Mouse (Mus musculus) C2C12 (cell line): Measurements from ENCODE around the gene Cacna1c. TPM values are rescaled to one million over a fixed set of nuclear protein-coding genes. Genes with fewer than 3 reads are reported as not detected.

ENCODE experiments used
- H3K27me3 ChIP-seq: one replicate; pipeline ENCODE4 v1.6.1; 2011; ENCODE audit not compliant: control insufficient read depth, insufficient read depth, insufficient read length
- H3K36me3 ChIP-seq: one replicate; pipeline ENCODE4 v1.6.1; 2011; ENCODE audit not compliant: control insufficient read depth, insufficient read depth
- H3K4me3 ChIP-seq: one replicate; pipeline ENCODE4 v1.5.1; 2011; ENCODE audit warnings: mild to moderate bottlenecking, control low read depth; ENCODE audit not compliant: poor library complexity, insufficient read depth, severe bottlenecking
- H3K79me2 ChIP-seq: one replicate; pipeline ENCODE4 v1.6.1; 2011; ENCODE audit not compliant: control insufficient read depth, insufficient read depth
- H3K79me3 ChIP-seq: one replicate; pipeline ENCODE4 v1.6.1; 2011; ENCODE audit warnings: low read depth, control low read depth
- H3ac ChIP-seq: one replicate; pipeline ENCODE3; 2011; ENCODE audit warnings: low read depth; ENCODE audit not compliant: control insufficient read depth, insufficient read length
- CEBPB ChIP-seq: IDR thresholded peaks from one replicate; pipeline ENCODE4 v1.6.1; 2011; ENCODE audit warnings: low read depth, mild to moderate bottlenecking, control low read depth, moderate library complexity
- CTCF ChIP-seq: IDR thresholded peaks from one replicate; pipeline ENCODE4 v1.5.1; 2011; ENCODE audit not compliant: control insufficient read depth, insufficient read depth, insufficient read length
- FOSL1 ChIP-seq: IDR thresholded peaks from one replicate; pipeline ENCODE4 v1.8.0; 2011; ENCODE audit warnings: mild to moderate bottlenecking, low read length; ENCODE audit not compliant: poor library complexity, insufficient read depth, severe bottlenecking
- MAX ChIP-seq: IDR thresholded peaks from one replicate; pipeline ENCODE4 v1.6.1; 2011; ENCODE audit warnings: mild to moderate bottlenecking, control low read depth
- MYOD1 ChIP-seq: IDR thresholded peaks from one replicate; pipeline ENCODE4 v1.6.1; 2011; ENCODE audit warnings: low read depth; ENCODE audit not compliant: control insufficient read depth, insufficient read length
- MYOG ChIP-seq: IDR thresholded peaks from one replicate; pipeline ENCODE4 v1.6.1; 2011; ENCODE audit not compliant: control insufficient read depth, insufficient read length; ENCODE audit errors: extremely low read depth
- USF1 ChIP-seq: IDR thresholded peaks from one replicate; pipeline ENCODE4 v1.6.1; 2011; ENCODE audit warnings: low read depth, mild to moderate bottlenecking, control low read depth, moderate library complexity
- polyA plus RNA-seq: library from polyadenylated mRNA; unstranded; fragments of >200 nt; fragmentation: generic; extraction: Trizol; gene quantifications from one replicate; pipeline ENCODE4 v1.2.1, GENCODE M21; 2012; ENCODE audit warnings: missing spikeins

Cacna1c gene
- polyA plus RNA-seq, 1 experiment = not detected

- no peaks in the 10 kb centered on the region for H3K36me3 ChIP-seq
- TF ChIP-seq CEBPB (no peak), MYOG (no peak), CTCF (no peak), USF1 (no peak), MAX (no peak), FOSL1 (no peak), MYOD1 (no peak)
- H3ac ChIP-seq = no peak overlapping the region
- no peaks in the 10 kb centered on the region for H3K79me2 ChIP-seq
- H3K79me3 ChIP-seq = no peaks in the 10 kb centered on the region
- H3K27me3 ChIP-seq = peaks cover 19% of the 10 kb centered on the region
- no peak overlapping the region for H3K4me3 ChIP-seq
These were observed 206.0 kb downstream of the Cacna1c start for GRCm38 (mm10) chr6:118989999-118990776.

- no peak overlapping the region for H3K4me3 ChIP-seq
- no peak overlapping the region for H3ac ChIP-seq
- no peaks in the 10 kb centered on the region for H3K36me3 ChIP-seq
- H3K79me2 ChIP-seq = no peaks in the 10 kb centered on the region
- peaks cover 7% of the 10 kb centered on the region for H3K27me3 ChIP-seq
- no peaks in the 10 kb centered on the region for H3K79me3 ChIP-seq
- no peak for TF ChIP-seq USF1
- TF ChIP-seq MYOD1 = no peak
- TF ChIP-seq CEBPB = peak; percentile 81
These were observed 211.9 kb downstream of the Cacna1c start for GRCm38 (mm10) chr6:118984181-118984901.

- no peaks in the 10 kb centered on the region for H3K36me3 ChIP-seq
- H3ac ChIP-seq = no peak overlapping the region
- H3K4me3 ChIP-seq = no peak overlapping the region
- H3K79me3 ChIP-seq = no peaks in the 10 kb centered on the region
- H3K27me3 ChIP-seq = peaks cover 10% of the 10 kb centered on the region
- TF ChIP-seq MYOD1 (no peak), CEBPB (no peak), USF1 (no peak), MAX (no peak), MYOG (no peak), FOSL1 (no peak), CTCF (no peak)
- H3K79me2 ChIP-seq = no peaks in the 10 kb centered on the region
These were observed 212.7 kb downstream of the Cacna1c start for GRCm38 (mm10) chr6:118983471-118984040.

- Histone ChIP-seq H3K36me3 (no peaks in the 10 kb centered on the region), H3K4me3 (no peak overlapping the region), H3K79me2 (no peaks in the 10 kb centered on the region), H3ac (no peak overlapping the region), H3K79me3 (no peaks in the 10 kb centered on the region), H3K27me3 (peaks cover 9% of the 10 kb centered on the region)
- TF ChIP-seq CTCF (no peak), FOSL1 (no peak), MYOG (no peak), MYOD1 (no peak), MAX (no peak), CEBPB (no peak)
These were observed 216.0 kb downstream of the Cacna1c start for GRCm38 (mm10) chr6:118980265-118980664.

- Histone ChIP-seq H3K27me3 (peaks cover 18% of the 10 kb centered on the region), H3ac (no peak overlapping the region), H3K4me3 (no peak overlapping the region), H3K36me3 (no peaks in the 10 kb centered on the region), H3K79me3 (no peaks in the 10 kb centered on the region), H3K79me2 (no peaks in the 10 kb centered on the region)
- no peak for TF ChIP-seq CTCF
- no peak for TF ChIP-seq CEBPB
- TF ChIP-seq MAX = no peak
- no peak for TF ChIP-seq MYOD1
- TF ChIP-seq FOSL1 = no peak
- TF ChIP-seq USF1 = no peak
- TF ChIP-seq MYOG = no peak
These were observed 218.6 kb downstream of the Cacna1c start for GRCm38 (mm10) chr6:118977443-118978271.
